Mouse (Mus musculus) v-Abl transformed pro-B cells (cell line): ENCODE data around the gene Cox14.

ENCODE experiments used
- in situ Hi-C, 2 experiments: fragments of 400-800 bp; cut with MboI; formaldehyde crosslinking; loops; one replicate each; pipeline ENCODE4 v1.15.1; 2025; ENCODE audit not compliant: unreplicated experiment in 2 of 2

The Cox14 gene

DNA sequence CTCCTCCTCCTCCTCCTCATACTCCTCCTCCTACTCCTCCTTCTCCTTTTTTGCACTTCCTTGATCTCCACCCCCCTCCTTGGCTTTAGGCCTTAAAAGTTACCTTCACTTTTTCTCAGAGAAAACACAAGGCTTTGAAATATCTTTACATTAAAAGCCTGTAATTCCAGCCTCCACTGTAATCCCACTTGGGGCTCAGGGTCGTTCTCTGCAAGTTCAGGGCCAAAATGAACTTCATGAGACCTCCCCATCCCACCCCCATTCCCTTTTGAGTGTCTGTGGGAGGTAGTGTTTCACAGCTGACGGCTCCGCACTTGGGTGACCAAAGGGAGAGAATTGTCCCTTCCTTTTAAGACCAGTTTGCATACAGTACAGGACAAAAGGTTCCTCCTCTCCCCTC lies 47.5 kb downstream of the Cox14 start:
- in situ Hi-C loops, result loop anchor here (5.0 kb wide), 2 partner anchors 46 to 51 kb away; partner anchors contain the start of gene Cox14 (in 1 of the 2)
